Mouse (Mus musculus) urinary bladder, postnatal 4 days (tissue): ENCODE measurements at regions not wholly inside any gene's neighbourhood (a gene's known extent, or its start where the extent isn't known, plus 50 kb on each side); places are given as distances from the start of the nearest gene placed in this dataset.

Experiments used
- DNase-seq, 2 experiments: peaks; one replicate each; pipeline ENCODE4 v3.0.0; 2021 to 2022; ENCODE audit warnings: low spot score in 2 of 2

GRCm38 (mm10) chr9:34143131-34143795 lies 342.4 kb upstream of the Kirrel3 start:
- DNase-seq: no peak

- no peak for DNase-seq
These were observed 330.3 kb upstream of the Kirrel3 start for GRCm38 (mm10) chr9:34155240-34156019.

GRCm38 (mm10) chr9:34156581-34156980 lies 329.1 kb upstream of the Kirrel3 start:
- no peak for DNase-seq

- no peak for DNase-seq
These were observed 324.6 kb upstream of the Kirrel3 start for GRCm38 (mm10) chr9:34161119-34161518.

GRCm38 (mm10) chr9:34186314-34186713 lies 299.4 kb upstream of the Kirrel3 start:
- no peak for DNase-seq

GRCm38 (mm10) chr9:34192542-34192941 lies 293.2 kb upstream of the Kirrel3 start:
- DNase-seq: no peak

- DNase-seq: no peak
These were observed 283.4 kb upstream of the Kirrel3 start for GRCm38 (mm10) chr9:34202122-34202941.

- no peak for DNase-seq
These were observed 282.6 kb upstream of the Kirrel3 start for GRCm38 (mm10) chr9:34202942-34203551.

- no peak for DNase-seq
These were observed 281.9 kb upstream of the Kirrel3 start for GRCm38 (mm10) chr9:34203624-34204365.

- DNase-seq: no peak
These were observed 281.2 kb upstream of the Kirrel3 start for GRCm38 (mm10) chr9:34204479-34204878.

GRCm38 (mm10) chr9:34231561-34231960 lies 254.1 kb upstream of the Kirrel3 start:
- no peak for DNase-seq

GRCm38 (mm10) chr9:34234734-34235133 lies 251.0 kb upstream of the Kirrel3 start:
- DNase-seq: no peak

- no peak for DNase-seq
These were observed 246.2 kb upstream of the Kirrel3 start for GRCm38 (mm10) chr9:34239531-34239930.

- no peak for DNase-seq
These were observed 242.0 kb upstream of the Kirrel3 start for GRCm38 (mm10) chr9:34243674-34244073.

GRCm38 (mm10) chr9:34244576-34244975 lies 241.1 kb upstream of the Kirrel3 start:
- no peak for DNase-seq

- no peak for DNase-seq
These were observed 232.9 kb upstream of the Kirrel3 start for GRCm38 (mm10) chr9:34252796-34253195.

- DNase-seq: no peak
These were observed 227.2 kb upstream of the Kirrel3 start for GRCm38 (mm10) chr9:34258492-34258891.

- no peak for DNase-seq
These were observed 207.6 kb upstream of the Kirrel3 start for GRCm38 (mm10) chr9:34278068-34278467.

GRCm38 (mm10) chr9:34279386-34279785 lies 206.3 kb upstream of the Kirrel3 start:
- DNase-seq: no peak

GRCm38 (mm10) chr9:34279906-34280305 lies 205.8 kb upstream of the Kirrel3 start:
- DNase-seq: peak in 1 of 2 experiments; percentile 19
